Mouse (Mus musculus) adrenal gland, postnatal 14 days (tissue): ENCODE results near the gene Ubap2l. TPM values are rescaled to one million over a fixed set of nuclear protein-coding genes. Genes with fewer than 3 reads are reported as not detected.
A peak's percentile ranks its signal among the peaks of the same experiment; 100 is the strongest.

ENCODE experiments used
- DNase-seq: peaks from one replicate; pipeline ENCODE4 v3.0.0; 2021; ENCODE audit warnings: mixed read lengths
- total RNA-seq: library from RNA; stranded (reverse); gene quantifications from 2 replicates; pipeline ENCODE4 v1.2.3, GENCODE M21; 2021

The Ubap2l gene
- total RNA-seq, 1 experiment from 2014 or later: 164 TPM

GRCm38 (mm10) chr3:90067851-90068250 is 15.4 kb upstream of the Ubap2l start:
- DNase-seq: no peak

- DNase-seq: peak; percentile 54
Measured at GRCm38 (mm10) chr3:90065553-90065952, 13.1 kb upstream of the Ubap2l start.

- DNase-seq: no peak
Measured at GRCm38 (mm10) chr3:90064383-90064782, 12.0 kb upstream of the Ubap2l start.

GRCm38 (mm10) chr3:90062539-90062938 is 10.1 kb upstream of the Ubap2l start:
- DNase-seq: no peak

- DNase-seq: no peak
Measured at GRCm38 (mm10) chr3:90061549-90061948, 9.1 kb upstream of the Ubap2l start.

GRCm38 (mm10) chr3:90051441-90052350 is 732 bp downstream of the Ubap2l start, which contains the start of gene 4933434E20Rik:
Gene 4933434E20Rik (plus strand): TSS chr3:90051636.
- peak; percentile 81 for DNase-seq

- DNase-seq: no peak
Measured at GRCm38 (mm10) chr3:90049691-90050090, 2.7 kb downstream of the Ubap2l start.

- no peak for DNase-seq
Measured at GRCm38 (mm10) chr3:90036263-90036662, 16.2 kb downstream of the Ubap2l start.

GRCm38 (mm10) chr3:90034653-90035052 is 17.8 kb downstream of the Ubap2l start:
- DNase-seq: no peak

GRCm38 (mm10) chr3:90016626-90017025 is 35.8 kb downstream of the Ubap2l start:
- no peak for DNase-seq

- DNase-seq: no peak
Measured at GRCm38 (mm10) chr3:90010291-90010690, 42.1 kb downstream of the Ubap2l start.

- DNase-seq: no peak
Measured at GRCm38 (mm10) chr3:90004091-90004796, 48.2 kb downstream of the Ubap2l start.

GRCm38 (mm10) chr3:89999830-90000229 is 52.6 kb downstream of the Ubap2l start:
- no peak for DNase-seq

GRCm38 (mm10) chr3:89999090-89999489 is 53.3 kb downstream of the Ubap2l start:
- no peak for DNase-seq

GRCm38 (mm10) chr3:89998612-89999054 is 53.8 kb downstream of the Ubap2l start, which contains the start of gene Hax1:
Gene Hax1 (minus strand): TSS chr3:89998780.
- peak; percentile 96 for DNase-seq

GRCm38 (mm10) chr3:89997791-89998495 is 54.5 kb downstream of the Ubap2l start:
- peak; percentile 31 for DNase-seq

GRCm38 (mm10) chr3:89994807-89995515 is 57.5 kb downstream of the Ubap2l start:
- peak; percentile 39 for DNase-seq

- no peak for DNase-seq
Measured at GRCm38 (mm10) chr3:89987822-89988221, 64.6 kb downstream of the Ubap2l start.

- DNase-seq: no peak
Measured at GRCm38 (mm10) chr3:89987211-89987610, 65.2 kb downstream of the Ubap2l start.

- DNase-seq: no peak
Measured at GRCm38 (mm10) chr3:89982426-89982825, 70.0 kb downstream of the Ubap2l start.

- no peak for DNase-seq
Measured at GRCm38 (mm10) chr3:89976859-89977258, 75.6 kb downstream of the Ubap2l start.

GRCm38 (mm10) chr3:89968509-89968908 is 83.9 kb downstream of the Ubap2l start:
- no peak for DNase-seq
